Mouse (Mus musculus) MEL (cell line): ENCODE results near the gene Fuom. TPM values are rescaled to one million over a fixed set of nuclear protein-coding genes. Genes with fewer than 3 reads are reported as not detected.

Experiments
- DNase-seq: peaks from one replicate; pipeline ENCODE4 v3.0.0; 2011; ENCODE audit warnings: low read depth, low spot score
- H3K27ac ChIP-seq: 2 replicates; pipeline ENCODE4 v1.5.1; 2012; ENCODE audit warnings: low read depth, mild to moderate bottlenecking, control low read depth, low read length, moderate library complexity; ENCODE audit not compliant: control insufficient read depth
- H3K27me3 ChIP-seq, 2 experiments: fragments of 150-350 bp in 1 of 2; sonication (generic) in 1 of 2; 2 replicates each; pipeline ENCODE4 v1.6.1; 2012; ENCODE audit warnings: low read length in 2 of 2, mild to moderate bottlenecking in 2 of 2, improper control_type of control experiment in 1 of 2, moderate library complexity in 1 of 2; ENCODE audit not compliant: insufficient read depth in 2 of 2, control insufficient read depth in 1 of 2
- H3K36me3 ChIP-seq, 2 experiments: 2 replicates each; pipeline ENCODE4 v1.6.1; 2012 to 2014; ENCODE audit warnings: low read length in 2 of 2, improper control_type of control experiment in 1 of 2, inconsistent platforms in 1 of 2, mild to moderate bottlenecking in 1 of 2; ENCODE audit not compliant: insufficient read depth in 2 of 2, control insufficient read depth in 1 of 2
- H3K4me1 ChIP-seq, 2 experiments: fragments of 150-350 bp in 1 of 2; sonication (generic) in 1 of 2; 2 replicates each; pipeline ENCODE4 v1.6.1; 2012; ENCODE audit warnings: low read length in 2 of 2, improper control_type of control experiment in 1 of 2, mild to moderate bottlenecking in 1 of 2; ENCODE audit not compliant: insufficient read depth in 2 of 2, control insufficient read depth in 1 of 2
- H3K4me3 ChIP-seq, 2 experiments: fragments of 150-350 bp in 1 of 2; sonication (generic) in 1 of 2; 2 replicates each; pipeline ENCODE4 v1.5.1; 2012; ENCODE audit warnings: low read depth in 2 of 2, low read length in 2 of 2, mild to moderate bottlenecking in 2 of 2, moderate library complexity in 2 of 2, control low read depth in 1 of 2, improper control_type of control experiment in 1 of 2; ENCODE audit not compliant: control insufficient read depth in 1 of 2, insufficient read depth in 1 of 2
- H3K79me2 ChIP-seq: 2 replicates; pipeline ENCODE4 v1.6.1; 2012; ENCODE audit warnings: mild to moderate bottlenecking, low read length, moderate library complexity; ENCODE audit not compliant: control insufficient read depth, poor library complexity, insufficient read depth
- H3K9ac ChIP-seq: 2 replicates; pipeline ENCODE4 v1.6.1; 2012; ENCODE audit warnings: low read depth, mild to moderate bottlenecking, control low read depth, low read length, moderate library complexity; ENCODE audit not compliant: control insufficient read depth, poor library complexity, severe bottlenecking
- H3K9me3 ChIP-seq: fragments of 150-350 bp; sonication (generic); replicated peaks from 2 replicates; pipeline ENCODE4 v1.6.1; 2012; ENCODE audit warnings: mild to moderate bottlenecking, low read length, improper control_type of control experiment, moderate library complexity; ENCODE audit not compliant: insufficient read depth
- CTCF ChIP-seq, 3 experiments: IDR thresholded peaks in 2 of 3; conservative IDR thresholded peaks in 1 of 3; 2 replicates each; pipeline ENCODE4 v1.5.1; 2011 to 2012; ENCODE audit warnings: low read length in 3 of 3, low read depth in 2 of 3, mild to moderate bottlenecking in 2 of 3, improper control_type of control experiment in 1 of 3, inconsistent platforms in 1 of 3, mixed read lengths in 1 of 3, moderate library complexity in 1 of 3; ENCODE audit not compliant: control insufficient read depth in 1 of 3, insufficient read depth in 1 of 3, poor library complexity in 1 of 3, severe bottlenecking in 1 of 3
- ELF1 ChIP-seq: IDR thresholded peaks from 2 replicates; pipeline ENCODE4 v1.6.1; 2014; ENCODE audit warnings: low read depth, mild to moderate bottlenecking, inconsistent platforms, low read length, improper control_type of control experiment, moderate library complexity
- EP300 ChIP-seq, 2 experiments: IDR thresholded peaks; 2 replicates each; pipeline ENCODE4 v1.6.1; 2011; ENCODE audit warnings: improper control_type of control experiment in 2 of 2, low read length in 2 of 2, low read depth in 1 of 2, mild to moderate bottlenecking in 1 of 2
- KAT2A ChIP-seq: conservative IDR thresholded peaks from 2 replicates; pipeline ENCODE4 v1.6.1; 2012; ENCODE audit warnings: low read depth, low read length, improper control_type of control experiment, inconsistent platforms
- MAX ChIP-seq: IDR thresholded peaks from 2 replicates; pipeline ENCODE4 v1.6.1; 2011; ENCODE audit warnings: low read length, improper control_type of control experiment
- MAZ ChIP-seq: IDR thresholded peaks from 2 replicates; pipeline ENCODE4 v1.6.1; 2012; ENCODE audit warnings: low read depth, mild to moderate bottlenecking, inconsistent platforms, low read length, improper control_type of control experiment
- MEF2A ChIP-seq: IDR thresholded peaks from 2 replicates; pipeline ENCODE4 v1.6.1; 2014; ENCODE audit warnings: low read depth, mild to moderate bottlenecking, inconsistent platforms, low read length, improper control_type of control experiment; ENCODE audit not compliant: poor library complexity, insufficient replicate concordance, severe bottlenecking; ENCODE audit errors: extremely low read depth
- NELFE ChIP-seq: IDR thresholded peaks from 2 replicates; pipeline ENCODE4 v1.6.1; 2011; ENCODE audit warnings: low read depth, low read length, improper control_type of control experiment
- NRF1 ChIP-seq: IDR thresholded peaks from 2 replicates; pipeline ENCODE4 v1.6.1; 2014; ENCODE audit warnings: low read depth, mild to moderate bottlenecking, inconsistent platforms, low read length, improper control_type of control experiment, moderate library complexity; ENCODE audit not compliant: poor library complexity, insufficient read depth, severe bottlenecking
- POLR2A ChIP-seq, 2 experiments: IDR thresholded peaks; 2 replicates each; pipeline ENCODE4 v1.6.1; 2011 to 2012; ENCODE audit warnings: low read length in 2 of 2, mild to moderate bottlenecking in 2 of 2, control low read depth in 1 of 2, improper control_type of control experiment in 1 of 2, low read depth in 1 of 2, moderate library complexity in 1 of 2; ENCODE audit not compliant: control insufficient read depth in 1 of 2, insufficient read depth in 1 of 2, poor library complexity in 1 of 2
- RCOR1 ChIP-seq: IDR thresholded peaks from 2 replicates; pipeline ENCODE4 v1.6.1; 2012; ENCODE audit warnings: low read depth, mild to moderate bottlenecking, inconsistent platforms, low read length, improper control_type of control experiment
- SIN3A ChIP-seq: IDR thresholded peaks from 2 replicates; pipeline ENCODE4 v1.6.1; 2012; ENCODE audit warnings: low read length, improper control_type of control experiment, inconsistent platforms
- TBP ChIP-seq: IDR thresholded peaks from 2 replicates; pipeline ENCODE4 v1.8.0; 2011; ENCODE audit warnings: low read depth, low read length, improper control_type of control experiment
- TCF12 ChIP-seq: IDR thresholded peaks from 2 replicates; pipeline ENCODE4 v1.6.1; 2014; ENCODE audit warnings: low read depth, mild to moderate bottlenecking, inconsistent platforms, low read length, improper control_type of control experiment, moderate library complexity
- UBTF ChIP-seq: IDR thresholded peaks from 2 replicates; pipeline ENCODE4 v1.6.1; 2012; ENCODE audit warnings: low read depth, mild to moderate bottlenecking, inconsistent platforms, low read length, improper control_type of control experiment, moderate library complexity, borderline replicate concordance; ENCODE audit not compliant: insufficient read depth
- USF1 ChIP-seq: IDR thresholded peaks from 2 replicates; pipeline ENCODE4 v1.6.1; 2014; ENCODE audit warnings: low read depth, mild to moderate bottlenecking, inconsistent platforms, low read length, improper control_type of control experiment, moderate library complexity
- USF2 ChIP-seq, 2 experiments: IDR thresholded peaks; 2 replicates each; pipeline ENCODE4 v1.6.1; 2011 to 2012; ENCODE audit warnings: improper control_type of control experiment in 2 of 2, low read length in 2 of 2, borderline replicate concordance in 1 of 2, inconsistent platforms in 1 of 2, low read depth in 1 of 2, mild to moderate bottlenecking in 1 of 2; ENCODE audit not compliant: insufficient read depth in 1 of 2
- ZNF384 ChIP-seq: IDR thresholded peaks from 2 replicates; pipeline ENCODE4 v1.6.1; 2012; ENCODE audit warnings: low read depth, mild to moderate bottlenecking, inconsistent platforms, low read length, improper control_type of control experiment
- polyA plus RNA-seq, 2 experiments: library from polyadenylated mRNA; stranded (reverse) in 1 of 2; unstranded in 1 of 2; fragments of >175 nt in 1 of 2; fragments of >200 nt in 1 of 2; gene quantifications; 2 replicates each; pipeline versions ENCODE4 v1.2.1 to v1.2.4; 2012; ENCODE audit warnings: low replicate concordance in 2 of 2, low read depth in 1 of 2; ENCODE audit not compliant: insufficient read length in 2 of 2, insufficient read depth in 1 of 2, missing spikeins in 1 of 2
- total RNA-seq: library from RNA; depleted of rRNA; stranded (reverse); fragments of 300-350 nt; gene quantifications from 2 replicates; pipeline ENCODE4 v1.2.3, GENCODE M21; 2012

Gene Fuom
- total and polyA plus RNA-seq, 3 experiments, result 1.1 to 10.9 TPM; not detected in 1

GRCm38 (mm10) chr7:140070042-140070711 is 32.1 kb downstream of the Fuom start:
- H3K79me2 ChIP-seq, result no peaks in the 10 kb centered on the region
- no peak for DNase-seq
- H3K9ac ChIP-seq, result no peak overlapping the region
- TF ChIP-seq USF2 (IDR thresholded peaks at IDR 0.05; ENCODE audit: borderline replicate concordance in 1 of 2, insufficient read depth in 1 of 2, low read depth in 1 of 2, low read length in 2 of 2) (no peak), TBP (no peak), MEF2A (no peak), KAT2A (no peak)
- H3K27ac ChIP-seq, result no peak overlapping the region
- no peaks in the 10 kb centered on the region for H3K4me1 ChIP-seq
- no peaks in the 10 kb centered on the region for H3K36me3 ChIP-seq
- no peak overlapping the region for H3K4me3 ChIP-seq
- no peaks in the 10 kb centered on the region; a peak in 1 of 4 replicates for H3K27me3 ChIP-seq
- no peaks in the 10 kb centered on the region for H3K9me3 ChIP-seq

GRCm38 (mm10) chr7:140067397-140067796 is 34.8 kb downstream of the Fuom start:
- Histone ChIP-seq H3K27ac (no peak overlapping the region), H3K9me3 (no peaks in the 10 kb centered on the region), H3K79me2 (no peaks in the 10 kb centered on the region), H3K27me3 (no peaks in the 10 kb centered on the region; a peak in 1 of 4 replicates), H3K4me3 (no peak overlapping the region), H3K36me3 (no peaks in the 10 kb centered on the region), H3K4me1 (no peaks in the 10 kb centered on the region), H3K9ac (no peak overlapping the region)
- TF ChIP-seq TCF12 (no peak), EP300 (IDR thresholded peaks at IDR 0.05; ENCODE audit: low read depth in 1 of 2, low read length in 2 of 2) (no peak), MEF2A (no peak), NRF1 (no peak), NELFE (no peak), CTCF (IDR thresholded peaks at IDR 0.05 in 2 of 3, conservative IDR thresholded peaks at IDR 0.05 in 1 of 3; ENCODE audit: control insufficient read depth in 1 of 3, insufficient read depth in 1 of 3, low read depth in 2 of 3, low read length in 3 of 3, poor library complexity in 1 of 3, severe bottlenecking in 1 of 3) (no peak), ELF1 (no peak), TBP (no peak), ZNF384 (no peak), MAX (no peak), RCOR1 (no peak), KAT2A (no peak), POLR2A (IDR thresholded peaks at IDR 0.05; ENCODE audit: control insufficient read depth in 1 of 2, insufficient read depth in 1 of 2, low read depth in 1 of 2, low read length in 2 of 2, poor library complexity in 1 of 2) (no peak), USF1 (no peak), USF2 (IDR thresholded peaks at IDR 0.05; ENCODE audit: borderline replicate concordance in 1 of 2, insufficient read depth in 1 of 2, low read depth in 1 of 2, low read length in 2 of 2) (no peak), UBTF (no peak), MAZ (no peak), SIN3A (no peak)
- no peak for DNase-seq
